Mouse (Mus musculus): ENCODE results near the gene Npy1r.

- TF ChIP-seq CTCF (IDR thresholded peaks at IDR 0.05; ENCODE audit: low read depth, low read length) (no peak), POLR2A (IDR thresholded peaks at IDR 0.05; ENCODE audit: borderline replicate concordance, low read depth, low read length) (no peak)
These were observed 9.3 kb upstream of the Npy1r start, which contains the start of gene Npy5r for GRCm38 (mm10) chr8:66687511-66688329.
